Mouse (Mus musculus): ENCODE data around the gene Eef2.
A peak's percentile ranks its signal among the peaks of the same experiment; 100 is the strongest.

GRCm38 (mm10) chr10:81135831-81136705 lies 40.4 kb upstream of the Eef2 start:
- TF ChIP-seq CTCF (IDR thresholded peaks at IDR 0.05; ENCODE audit: borderline replicate concordance, extremely low read depth, insufficient read depth, insufficient read length), result peak; percentile 17; the same call in 1 of the 2 replicates
- TF ChIP-seq POLR2A (IDR thresholded peaks at IDR 0.05; ENCODE audit: borderline replicate concordance, extremely low read depth, insufficient read depth, insufficient read length, poor library complexity, severe bottlenecking), result peak; percentile 60

Measured in brain, embryonic 14.5 days (tissue).